Mouse (Mus musculus): ENCODE results near the gene Gm10715. TPM values are rescaled to one million over a fixed set of nuclear protein-coding genes. Genes with fewer than 3 reads are reported as not detected.

The Gm10715 gene
- not detected for polyA plus RNA-seq (2017; shearing (Covaris generic))

DNA sequence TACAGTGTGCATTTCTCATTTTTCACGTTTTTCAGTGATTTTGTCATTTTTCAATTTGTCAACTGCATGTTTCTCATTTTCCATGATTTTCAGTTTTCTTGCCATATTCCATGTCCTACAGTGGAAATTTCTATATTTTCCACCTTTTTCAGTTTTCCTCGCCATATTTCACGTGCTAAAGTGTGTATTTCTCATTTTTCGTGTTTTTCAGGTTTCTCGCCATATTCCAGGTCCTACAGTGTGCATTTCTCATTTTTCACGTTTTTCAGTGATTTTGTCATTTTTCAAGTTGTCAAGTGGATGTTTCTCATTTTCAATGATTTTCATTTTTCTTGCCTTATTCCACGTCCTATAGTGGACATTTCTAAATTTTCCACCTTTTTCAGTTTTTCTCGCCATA, at the start of gene Gm10715:
Gm10715 (plus strand) TSS at position 301 of the 400 bp plus-strand sequence.

DNA sequence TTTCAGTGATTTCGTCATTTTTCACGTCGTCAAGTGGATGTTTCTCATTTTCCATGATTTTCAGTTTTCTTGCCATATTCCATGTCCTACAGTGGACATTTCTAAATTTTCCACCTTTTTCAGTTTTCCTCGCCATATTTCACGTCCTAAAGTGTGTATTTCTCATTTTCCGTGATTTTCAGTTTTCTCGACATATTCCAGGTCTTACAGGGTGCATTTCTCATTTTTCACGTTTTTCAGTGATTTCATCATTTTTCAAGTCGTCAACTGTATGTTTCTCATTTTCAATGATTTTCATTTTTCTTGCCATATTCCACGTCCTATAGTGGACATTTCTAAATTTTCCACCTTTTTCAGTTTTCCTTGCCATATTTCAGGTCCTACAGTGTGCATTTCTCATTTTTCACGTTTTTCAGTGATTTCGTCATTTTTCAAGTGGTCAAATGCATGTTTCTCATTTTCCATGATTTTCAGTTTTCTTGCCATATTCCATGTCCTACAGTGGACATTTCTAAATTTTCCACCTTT, 36.2 kb upstream of the Gm10715 start, which contains the start of gene Gm10722:
Gm10722 (plus strand) TSS at position 478 of the 528 bp plus-strand sequence.

GRCm38 (mm10) chr9:3002794-3003396, 33.8 kb upstream of the Gm10715 start, which contains the start of gene Gm11168:
Gene Gm11168, plus strand, starts transcription at chr9:3003346.

DNA sequence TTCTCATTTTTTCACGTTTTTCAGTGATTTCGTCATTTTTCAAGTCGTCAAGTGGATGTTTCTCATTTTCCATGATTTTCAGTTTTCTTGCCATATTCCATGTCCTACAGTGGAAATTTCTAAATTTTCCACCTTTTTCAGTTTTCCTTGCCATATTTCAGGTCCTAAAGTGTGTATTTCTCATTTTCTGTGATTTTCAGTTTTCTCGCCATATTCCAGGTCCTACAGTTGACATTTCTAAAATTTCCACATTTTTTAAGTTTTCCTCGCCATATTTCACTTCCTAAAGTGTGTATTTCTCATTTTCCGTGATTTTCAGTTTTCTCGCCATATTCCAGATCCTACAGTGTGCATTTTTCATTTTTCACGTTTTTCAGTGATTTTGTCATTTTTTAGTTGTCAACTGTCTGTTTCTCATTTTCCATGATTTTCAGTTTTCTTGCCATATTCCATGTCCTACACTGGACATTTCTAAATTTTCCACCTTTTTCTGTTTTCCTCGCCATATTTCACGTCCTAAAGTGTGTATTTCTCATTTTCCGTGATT, 23.9 kb upstream of the Gm10715 start, which contains the start of gene Gm10721:
Gm10721 (plus strand) TSS at position 408 of the 547 bp plus-strand sequence.

GRCm38 (mm10) chr9:3015354-3015753, 21.3 kb upstream of the Gm10715 start, which contains the start of gene Gm10720:
Gene Gm10720, plus strand, starts transcription at chr9:3015654.

GRCm38 (mm10) chr9:3017108-3017507, 19.6 kb upstream of the Gm10715 start, which contains the start of gene Gm10719:
Gene Gm10719, plus strand, starts transcription at chr9:3017408.

DNA sequence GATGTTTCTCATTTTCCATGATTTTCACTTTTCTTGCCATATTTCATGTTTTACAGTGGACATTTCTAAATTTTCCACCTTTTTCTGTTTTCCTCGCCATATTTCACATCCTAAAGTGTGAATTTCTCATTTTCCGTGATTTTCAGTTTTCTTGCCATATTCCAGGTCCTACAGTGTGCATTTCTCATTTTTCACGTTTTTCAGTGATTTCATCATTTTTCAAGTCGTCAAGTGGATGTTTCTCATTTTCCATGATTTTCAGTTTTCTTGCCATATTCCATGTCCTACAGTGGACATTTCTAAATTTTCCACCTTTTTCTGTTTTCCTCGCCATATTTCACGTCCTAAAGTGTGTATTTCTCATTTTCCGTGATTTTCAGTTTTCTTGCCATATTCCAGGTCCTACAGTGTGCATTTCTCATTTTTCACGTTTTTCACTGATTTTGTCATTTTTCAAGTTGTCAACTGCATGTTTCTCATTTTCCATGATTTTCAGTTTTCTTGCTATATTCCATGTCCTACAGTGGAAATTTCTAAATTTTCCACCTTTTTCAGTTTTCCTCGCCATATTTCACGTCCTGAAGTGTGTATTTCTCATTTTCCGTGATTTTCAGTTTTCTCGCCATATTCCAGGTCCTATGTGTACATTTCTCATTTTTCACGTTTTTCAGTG, 13.2 kb upstream of the Gm10715 start, which contains the start of gene Gm10718:
Gm10718 (plus strand) TSS at position 236 of the 673 bp plus-strand sequence.

GRCm38 (mm10) chr9:3024912-3025467, 11.7 kb upstream of the Gm10715 start, which contains the start of gene Gm10717:
Gene Gm10717, plus strand, starts transcription at chr9:3025417.

DNA sequence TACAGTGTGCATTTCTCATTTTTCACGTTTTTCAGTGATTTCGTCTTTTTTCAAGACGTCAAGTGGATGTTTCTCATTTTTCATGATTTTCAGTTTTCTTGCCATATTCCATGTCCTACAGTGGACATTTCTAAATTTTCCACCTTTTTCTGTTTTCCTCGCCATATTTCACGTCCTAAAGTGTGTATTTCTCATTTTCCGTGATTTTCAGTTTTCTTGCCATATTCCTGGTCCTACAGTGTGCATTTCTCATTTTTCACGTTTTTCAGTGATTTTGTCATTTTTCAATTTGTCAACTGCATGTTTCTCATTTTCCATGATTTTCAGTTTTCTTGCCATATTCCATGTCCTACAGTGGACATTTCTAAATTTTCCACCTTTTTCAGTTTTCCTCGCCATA, 2.4 kb upstream of the Gm10715 start, which contains the start of gene Gm17535:
Gm17535 (plus strand) TSS at position 301 of the 400 bp plus-strand sequence.

Other genes starting within 250 kb of the Gm10715 start
- 2.8 TPM for gene Gm10722, start 36.0 kb upstream of the Gm10715 start, polyA plus RNA-seq (2017; shearing (Covaris generic))
- gene Gm11168, start 33.5 kb upstream of the Gm10715 start, polyA plus RNA-seq (2017; shearing (Covaris generic)) = 9.9 TPM
- gene Gm10721, start 23.7 kb upstream of the Gm10715 start, polyA plus RNA-seq (2017; shearing (Covaris generic)) = not detected
- 1.8 TPM for gene Gm10720, start 21.2 kb upstream of the Gm10715 start, polyA plus RNA-seq (2017; shearing (Covaris generic))
- gene Gm10719, start 19.5 kb upstream of the Gm10715 start, polyA plus RNA-seq (2017; shearing (Covaris generic)) = 8.2 TPM
- gene Gm10718, start 13.3 kb upstream of the Gm10715 start, polyA plus RNA-seq (2017; shearing (Covaris generic)) = 11.5 TPM
- 30.1 TPM for gene Gm10717, start 11.5 kb upstream of the Gm10715 start, polyA plus RNA-seq (2017; shearing (Covaris generic))
- 1.6 TPM for gene Gm17535, start 2.3 kb upstream of the Gm10715 start, polyA plus RNA-seq (2017; shearing (Covaris generic))

All from effector memory CD4-positive, alpha-beta T cell, adult 7 months (primary cell).